Mouse (Mus musculus): ENCODE results near the gene Nanos3.

Nanos3 gene

DNA sequence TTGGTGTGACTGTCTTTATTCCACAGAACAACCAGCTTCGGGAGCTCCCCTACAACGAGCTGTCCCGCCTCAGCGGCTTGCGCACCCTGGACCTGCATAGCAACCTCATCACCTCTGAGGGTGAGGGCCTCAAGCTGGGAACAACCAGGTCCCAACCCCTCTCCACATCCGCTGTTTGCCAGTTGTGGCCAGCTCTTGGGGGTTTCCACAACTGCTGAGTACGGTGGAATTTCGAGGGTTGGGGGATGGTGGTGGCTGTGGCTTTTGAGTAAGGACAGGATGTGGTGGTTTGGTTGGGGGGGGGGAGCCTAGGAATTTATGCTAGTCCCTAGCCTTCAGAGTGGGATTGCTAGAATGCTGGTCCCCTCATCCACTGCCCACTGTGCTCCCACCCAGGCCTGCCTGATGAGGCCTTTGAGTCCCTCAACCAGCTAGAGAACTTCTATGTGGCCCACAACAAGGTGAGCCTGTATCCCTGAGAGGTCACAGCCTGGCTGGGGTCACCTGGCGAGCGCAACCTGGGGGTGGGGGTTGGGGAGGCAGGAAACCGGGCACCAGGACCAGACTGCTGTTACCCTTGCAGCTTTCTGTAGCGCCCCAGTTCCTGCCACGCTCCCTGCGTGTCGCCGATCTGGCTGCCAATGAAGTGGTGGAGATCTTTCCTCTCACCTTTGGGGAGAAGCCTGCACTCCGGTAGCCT is 57.7 kb downstream of the Nanos3 start:
- peak; percentile 93 for DNase-seq (ENCODE audit: low spot score)

DNA sequence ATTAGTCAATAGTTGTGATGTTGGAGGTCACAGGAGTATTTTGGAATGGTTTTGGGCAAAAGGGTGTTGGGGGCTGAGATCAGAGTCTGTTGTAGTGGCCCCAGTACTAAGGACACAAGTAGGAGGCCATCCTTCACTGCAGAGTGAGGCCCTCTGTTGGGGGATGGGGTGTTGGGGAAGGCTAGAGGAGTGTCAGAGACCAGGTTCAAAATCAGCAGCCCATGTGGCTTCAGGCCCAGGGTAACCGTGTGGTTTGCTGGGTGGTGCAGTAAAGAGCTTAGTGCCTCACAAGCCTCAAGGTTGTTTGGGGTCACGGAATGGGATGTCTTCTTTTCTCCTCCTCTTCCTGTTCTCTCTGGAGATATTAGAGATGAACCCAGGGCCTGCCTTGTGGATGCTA is 58.3 kb downstream of the Nanos3 start:
- no peak for DNase-seq (ENCODE audit: low spot score)

DNA sequence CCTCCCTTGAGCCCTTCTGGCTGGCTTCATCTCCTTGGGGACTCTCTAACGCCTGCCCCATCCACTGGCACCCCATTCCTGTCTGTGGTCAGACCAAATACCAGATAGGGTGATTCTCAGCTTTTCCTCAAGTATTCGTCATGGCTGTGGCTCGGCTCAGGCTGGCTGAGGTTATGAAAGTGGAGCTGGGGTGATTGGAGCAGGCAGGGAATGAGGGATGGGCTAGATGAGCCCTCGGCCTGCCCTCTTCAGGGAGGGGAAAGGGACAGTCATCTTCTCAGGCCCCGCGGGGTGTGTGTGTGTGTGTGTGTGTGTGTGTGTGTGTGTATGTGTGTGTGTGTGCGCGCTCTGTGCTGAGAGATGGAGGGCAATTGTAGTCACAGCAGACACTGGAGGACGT is 59.4 kb downstream of the Nanos3 start, which contains the start of gene Podnl1:
Podnl1 (plus strand) TSS at position 334 of the 400 bp plus-strand sequence.
- no peak for DNase-seq (ENCODE audit: low spot score)

All from T-cell, adult 2 months (primary cell).